Mouse (Mus musculus) kidney, embryonic 15.5 days (tissue): ENCODE data around the gene Lpar5. TPM values are rescaled to one million over a fixed set of nuclear protein-coding genes. Genes with fewer than 3 reads are reported as not detected.
"Not testable (repeated sequence)": the region's sequence is repeated elsewhere in the genome, so short reads cannot be mapped to it uniquely, and the experiment has no call there.

ENCODE experiments used
- ATAC-seq: fragments of 200-750 bp; cut with Nextera tagmentation; replicated peaks from 2 replicates; pipeline ENCODE4 v1.8.0; 2017; ENCODE audit warnings: moderate TSS enrichment; ENCODE audit not compliant: low FRiP score
- H3K27ac ChIP-seq: fragments of 300-500 bp; sonication (generic); 2 replicates; pipeline ENCODE4 v1.5.1; 2015; ENCODE audit warnings: mild to moderate bottlenecking, inconsistent platforms
- H3K27me3 ChIP-seq: fragments of 300-500 bp; sonication (generic); 2 replicates; pipeline ENCODE4 v1.6.1; 2015; ENCODE audit warnings: inconsistent platforms
- H3K36me3 ChIP-seq: fragments of 300-500 bp; sonication (generic); 2 replicates; pipeline ENCODE4 v1.6.1; 2015; ENCODE audit warnings: inconsistent platforms
- H3K4me1 ChIP-seq: fragments of 300-500 bp; sonication (generic); 2 replicates; pipeline ENCODE4 v1.6.1; 2015; ENCODE audit warnings: inconsistent platforms
- H3K4me2 ChIP-seq: fragments of 300-500 bp; sonication (generic); 2 replicates; pipeline ENCODE4 v1.6.1; 2015; ENCODE audit warnings: moderate library complexity, mild to moderate bottlenecking, inconsistent platforms
- H3K4me3 ChIP-seq: fragments of 300-500 bp; sonication (generic); replicated peaks from 2 replicates; pipeline ENCODE4 v1.5.1; 2015; ENCODE audit warnings: mild to moderate bottlenecking, inconsistent platforms
- H3K9ac ChIP-seq: fragments of 300-500 bp; sonication (generic); 2 replicates; pipeline ENCODE4 v1.6.1; 2015; ENCODE audit warnings: mild to moderate bottlenecking, inconsistent platforms
- H3K9me3 ChIP-seq: fragments of 300-500 bp; sonication (generic); replicated peaks from 2 replicates; pipeline ENCODE4 v1.6.1; 2016; ENCODE audit warnings: inconsistent platforms
- WGBS: fragments of 180-500 bp; shearing (Covaris S2); methylation state at CpG from one replicate; pipeline ENCODE4 v1.1.7; 2015; ENCODE audit warnings: mixed read lengths; 5-methylcytosine and 5-hydroxymethylcytosine counted together
- polyA plus RNA-seq: library from polyadenylated mRNA; unstranded; fragments of >200 nt; fragmentation: Nextera tagmentation; extraction: Ambion mirVana; gene quantifications from 2 replicates; pipeline ENCODE4 v1.2.1, GENCODE M21; 2015

Lpar5 gene
- polyA plus RNA-seq, 1 experiment from 2014 or later: 0.55 TPM

- 15% methylated on average over 6 of the region's 6 CpGs for WGBS
- Histone ChIP-seq H3K9ac (no peak overlapping the region), H3K9me3 (no peaks in the 10 kb centered on the region), H3K4me1 (peaks cover 12% of the 10 kb centered on the region), H3K27me3 (no peaks in the 10 kb centered on the region), H3K4me3 (no peak overlapping the region), H3K36me3 (no peaks in the 10 kb centered on the region), H3K27ac (no peak overlapping the region), H3K4me2 (no peak overlapping the region)
- ATAC-seq: peak; percentile 87
Observed at GRCm38 (mm10) chr6:125061493-125061892, 6.2 kb upstream of the Lpar5 start.

- Histone ChIP-seq H3K4me1 (peaks cover 12% of the 10 kb centered on the region), H3K9ac (no peak overlapping the region), H3K4me3 (no peak overlapping the region), H3K36me3 (no peaks in the 10 kb centered on the region), H3K9me3 (no peaks in the 10 kb centered on the region), H3K4me2 (no peak overlapping the region), H3K27ac (no peak overlapping the region), H3K27me3 (no peaks in the 10 kb centered on the region)
- WGBS: 78% methylated on average over 5 of the region's 5 CpGs
- ATAC-seq: no peak
Observed at GRCm38 (mm10) chr6:125062511-125062910, 5.2 kb upstream of the Lpar5 start.

- 84% methylated on average over 6 of the region's 6 CpGs for WGBS
- Histone ChIP-seq H3K9ac (no peak overlapping the region), H3K4me2 (no peak overlapping the region), H3K36me3 (no peaks in the 10 kb centered on the region), H3K4me3 (no peak overlapping the region), H3K9me3 (no peaks in the 10 kb centered on the region), H3K4me1 (peaks cover 12% of the 10 kb centered on the region), H3K27ac (no peak overlapping the region), H3K27me3 (no peaks in the 10 kb centered on the region)
- no peak for ATAC-seq
Observed at GRCm38 (mm10) chr6:125063906-125064305, 3.8 kb upstream of the Lpar5 start.

- H3K27me3 ChIP-seq, H3K4me2 ChIP-seq, H3K36me3 ChIP-seq, ATAC-seq, H3K27ac ChIP-seq, H3K9ac ChIP-seq, H3K4me3 ChIP-seq, H3K9me3 ChIP-seq: not testable (repeated sequence)
- 100% methylated on average over 1 of the region's 1 CpGs for WGBS
- H3K4me1 ChIP-seq: peaks cover 12% of the 10 kb centered on the region
Observed at GRCm38 (mm10) chr6:125065223-125065622, 2.5 kb upstream of the Lpar5 start.

GRCm38 (mm10) chr6:125071170-125071895 lies 3.6 kb downstream of the Lpar5 start:
- Histone ChIP-seq H3K27ac (peak overlapping the region; percentile 70), H3K4me1 (0 out of 2 replicates have a peak, but pooled peaks cover 4% of the 10 kb centered on the region), H3K4me3 (no peak overlapping the region), H3K4me2 (no peak overlapping the region), H3K9ac (no peak overlapping the region), H3K9me3 (no peaks in the 10 kb centered on the region), H3K27me3 (no peaks in the 10 kb centered on the region), H3K36me3 (no peaks in the 10 kb centered on the region)
- WGBS: 81% methylated on average over 18 of the region's 18 CpGs
- peak; percentile 52 for ATAC-seq

GRCm38 (mm10) chr6:125071896-125072279 lies 4.2 kb downstream of the Lpar5 start:
- Histone ChIP-seq H3K9me3 (no peaks in the 10 kb centered on the region), H3K27me3 (no peaks in the 10 kb centered on the region), H3K36me3 (no peaks in the 10 kb centered on the region), H3K27ac (peak overlapping the region; percentile 70), H3K4me1 (0 out of 2 replicates have a peak, but pooled peaks cover 4% of the 10 kb centered on the region), H3K4me2 (no peak overlapping the region), H3K4me3 (no peak overlapping the region), H3K9ac (no peak overlapping the region)
- WGBS: 22% methylated on average over 2 of the region's 2 CpGs
- peak; percentile 52; the same call in 1 of the 2 replicates for ATAC-seq

GRCm38 (mm10) chr6:125073825-125074224 lies 6.1 kb downstream of the Lpar5 start:
- no peak for ATAC-seq

GRCm38 (mm10) chr6:125081394-125081793 lies 13.7 kb downstream of the Lpar5 start:
- no peaks in the 10 kb centered on the region for H3K9me3 ChIP-seq
- peak overlapping the region; percentile 38; the same call in 1 of the 2 replicates for H3K27ac ChIP-seq
- H3K36me3 ChIP-seq: no peaks in the 10 kb centered on the region
- WGBS: 27% methylated on average over 25 of the region's 25 CpGs
- ATAC-seq: no peak; the same call in 1 of the 2 replicates
- H3K4me1 ChIP-seq: peaks cover 8% of the 10 kb centered on the region
- H3K4me2 ChIP-seq: peak overlapping the region; percentile 80
- H3K27me3 ChIP-seq: no peaks in the 10 kb centered on the region
- H3K4me3 ChIP-seq: peak overlapping the region; percentile 47
- H3K9ac ChIP-seq: peak overlapping the region; percentile 41

More at GRCm38 (mm10) chr6:125073825-125074224, 6.1 kb downstream of the Lpar5 start:
- no peaks in the 10 kb centered on the region for H3K9me3 ChIP-seq
- H3K27me3 ChIP-seq: no peaks in the 10 kb centered on the region
- H3K4me1 ChIP-seq: 0 out of 2 replicates have a peak, but pooled peaks cover 4% of the 10 kb centered on the region
- no peak overlapping the region for H3K4me2 ChIP-seq
- H3K36me3 ChIP-seq: no peaks in the 10 kb centered on the region
- H3K27ac ChIP-seq: no peak overlapping the region
- no peak overlapping the region for H3K4me3 ChIP-seq
- WGBS: 67% methylated on average over 8 of the region's 8 CpGs
- H3K9ac ChIP-seq: no peak overlapping the region

- Histone ChIP-seq H3K27me3 (no peaks in the 10 kb centered on the region), H3K36me3 (no peaks in the 10 kb centered on the region), H3K4me1 (peaks cover 8% of the 10 kb centered on the region), H3K4me2 (peak overlapping the region; percentile 80), H3K27ac (peak overlapping the region; percentile 38; the same call in 1 of the 2 replicates), H3K9ac (peak overlapping the region; percentile 41), H3K4me3 (peak overlapping the region; percentile 47), H3K9me3 (no peaks in the 10 kb centered on the region)
- 22% methylated on average over 45 of the region's 45 CpGs for WGBS
- ATAC-seq: peak; percentile 92
Observed at GRCm38 (mm10) chr6:125081797-125082560, 14.3 kb downstream of the Lpar5 start.

GRCm38 (mm10) chr6:125082801-125083386 lies 15.2 kb downstream of the Lpar5 start:
- WGBS: 93% methylated on average over 7 of the region's 7 CpGs

GRCm38 (mm10) chr6:125084424-125084823 lies 16.7 kb downstream of the Lpar5 start:
- WGBS: 4% methylated on average over 4 of the region's 4 CpGs
- H3K9me3 ChIP-seq: no peaks in the 10 kb centered on the region
- peaks cover 23% of the 10 kb centered on the region for H3K4me1 ChIP-seq
- H3K4me3 ChIP-seq: no peak overlapping the region
- H3K36me3 ChIP-seq: no peaks in the 10 kb centered on the region
- no peak; the same call in 1 of the 2 replicates for ATAC-seq
- no peaks in the 10 kb centered on the region for H3K27me3 ChIP-seq
- no peak overlapping the region for H3K4me2 ChIP-seq
- no peak overlapping the region for H3K9ac ChIP-seq
- 0 out of 2 replicates have a peak overlapping the region, but pooled peaks have one; percentile 18 for H3K27ac ChIP-seq

More at GRCm38 (mm10) chr6:125082801-125083386, 15.2 kb downstream of the Lpar5 start:
- Histone ChIP-seq H3K4me3 (no peak overlapping the region), H3K9ac (no peak overlapping the region), H3K27ac (no peak overlapping the region), H3K4me2 (no peak overlapping the region), H3K36me3 (no peaks in the 10 kb centered on the region), H3K4me1 (peaks cover 8% of the 10 kb centered on the region), H3K27me3 (no peaks in the 10 kb centered on the region), H3K9me3 (no peaks in the 10 kb centered on the region)
- no peak for ATAC-seq

- Histone ChIP-seq H3K9me3 (no peaks in the 10 kb centered on the region), H3K27me3 (no peaks in the 10 kb centered on the region), H3K4me1 (peaks cover 36% of the 10 kb centered on the region), H3K9ac (no peak overlapping the region), H3K4me3 (no peak overlapping the region), H3K27ac (peak overlapping the region; percentile 97), H3K4me2 (no peak overlapping the region), H3K36me3 (no peaks in the 10 kb centered on the region)
- 77% methylated on average over 3 of the region's 3 CpGs for WGBS
- no peak for ATAC-seq
Observed at GRCm38 (mm10) chr6:125087937-125088336, 20.2 kb downstream of the Lpar5 start.
